Mouse (Mus musculus) stomach, embryonic 14.5 days (tissue): ENCODE measurements around the gene Rplp1. TPM values are rescaled to one million over a fixed set of nuclear protein-coding genes. Genes with fewer than 3 reads are reported as not detected.

Source experiments
- ATAC-seq: fragments of 200-750 bp; cut with Nextera tagmentation; 2 replicates; pipeline ENCODE4 v1.8.0; 2017; ENCODE audit warnings: low read depth, moderate TSS enrichment; ENCODE audit not compliant: insufficient number of reproducible peaks, insufficient read depth, low FRiP score
- H3K27ac ChIP-seq: fragments of 300-500 bp; sonication (generic); 2 replicates; pipeline ENCODE4 v1.5.1; 2014; ENCODE audit warnings: mild to moderate bottlenecking, low read length, moderate library complexity, mixed read lengths
- H3K27me3 ChIP-seq: fragments of 300-500 bp; sonication (generic); 2 replicates; pipeline ENCODE4 v1.6.1; 2014; ENCODE audit warnings: low read length, control low read depth, mixed read lengths; ENCODE audit not compliant: control insufficient read depth, insufficient read depth
- H3K36me3 ChIP-seq: fragments of 300-500 bp; sonication (generic); 2 replicates; pipeline ENCODE4 v1.6.1; 2014; ENCODE audit warnings: mild to moderate bottlenecking, control low read depth, low read length, moderate library complexity, mixed read lengths; ENCODE audit not compliant: control insufficient read depth, insufficient read depth
- H3K4me1 ChIP-seq: fragments of 300-500 bp; sonication (generic); 2 replicates; pipeline ENCODE4 v1.6.1; 2014; ENCODE audit warnings: low read length, control low read depth, mixed read lengths; ENCODE audit not compliant: control insufficient read depth, insufficient read depth
- H3K4me2 ChIP-seq: fragments of 300-500 bp; sonication (generic); replicated peaks from 2 replicates; pipeline ENCODE4 v1.6.1; 2014; ENCODE audit warnings: low read depth, low read length, control low read depth
- H3K4me3 ChIP-seq: fragments of 300-500 bp; sonication (generic); 2 replicates; pipeline ENCODE4 v1.5.1; 2014; ENCODE audit warnings: low read depth, low read length, control low read depth
- H3K9ac ChIP-seq: fragments of 300-500 bp; sonication (generic); replicated peaks from 2 replicates; pipeline ENCODE4 v1.6.1; 2014; ENCODE audit warnings: low read depth, mild to moderate bottlenecking, control low read depth, low read length, moderate library complexity, mixed read lengths
- H3K9me3 ChIP-seq: fragments of 300-500 bp; sonication (generic); 2 replicates; pipeline ENCODE4 v1.6.1; 2016; ENCODE audit warnings: low read depth, low read length, control low read depth; ENCODE audit not compliant: control insufficient read depth
- WGBS: fragments of 180-500 bp; shearing (Covaris S2); extraction: QIAGEN DNeasy Blood & Tissue Kit; methylation state at CpG from one replicate; pipeline ENCODE4 v1.1.7; 2014; 5-methylcytosine and 5-hydroxymethylcytosine counted together
- polyA plus RNA-seq: library from polyadenylated mRNA; unstranded; fragments of >200 nt; fragmentation: Nextera tagmentation; extraction: Ambion mirVana; gene quantifications from 2 replicates; pipeline ENCODE4 v1.2.1, GENCODE M21; 2014

Gene Rplp1
- polyA plus RNA-seq, 1 experiment from 2014 or later = 1,757 TPM

DNA sequence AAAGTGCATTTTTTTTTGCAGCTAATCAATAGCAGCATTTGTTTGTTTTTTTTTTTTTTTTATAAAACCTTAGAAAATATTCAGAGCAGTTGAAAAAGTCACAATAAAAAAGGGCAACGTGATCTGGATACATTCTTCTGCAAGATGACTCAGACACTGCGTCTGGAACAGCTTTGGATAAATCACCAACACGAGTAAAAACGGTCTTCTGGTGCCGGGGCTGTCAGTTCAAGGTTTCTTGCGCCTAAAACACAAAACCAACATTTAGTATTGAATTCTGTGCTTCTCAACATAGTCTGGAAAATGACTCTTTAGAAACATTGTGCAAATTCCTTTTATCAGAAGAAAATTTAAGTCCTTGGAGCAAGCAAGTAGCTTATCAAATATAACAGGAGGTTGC lies 3.1 kb upstream of the Rplp1 start:
- Histone ChIP-seq H3K4me2 (no peak overlapping the region), H3K4me1 (peaks cover 7% of the 10 kb centered on the region; the same call in 1 of the 2 replicates), H3K27me3 (no peaks in the 10 kb centered on the region), H3K9me3 (no peaks in the 10 kb centered on the region), H3K36me3 (peaks cover 51% of the 10 kb centered on the region), H3K4me3 (no peak overlapping the region), H3K9ac (no peak overlapping the region), H3K27ac (no peak overlapping the region)
- WGBS = 89% methylated on average over 6 of the region's 6 CpGs
- ATAC-seq = no peak

- WGBS = 90% methylated on average over 3 of the region's 3 CpGs
- ATAC-seq = no peak
- peaks cover 53% of the 10 kb centered on the region for H3K36me3 ChIP-seq
Measured at GRCm38 (mm10) chr9:61916986-61917385, 2.6 kb upstream of the Rplp1 start.

DNA sequence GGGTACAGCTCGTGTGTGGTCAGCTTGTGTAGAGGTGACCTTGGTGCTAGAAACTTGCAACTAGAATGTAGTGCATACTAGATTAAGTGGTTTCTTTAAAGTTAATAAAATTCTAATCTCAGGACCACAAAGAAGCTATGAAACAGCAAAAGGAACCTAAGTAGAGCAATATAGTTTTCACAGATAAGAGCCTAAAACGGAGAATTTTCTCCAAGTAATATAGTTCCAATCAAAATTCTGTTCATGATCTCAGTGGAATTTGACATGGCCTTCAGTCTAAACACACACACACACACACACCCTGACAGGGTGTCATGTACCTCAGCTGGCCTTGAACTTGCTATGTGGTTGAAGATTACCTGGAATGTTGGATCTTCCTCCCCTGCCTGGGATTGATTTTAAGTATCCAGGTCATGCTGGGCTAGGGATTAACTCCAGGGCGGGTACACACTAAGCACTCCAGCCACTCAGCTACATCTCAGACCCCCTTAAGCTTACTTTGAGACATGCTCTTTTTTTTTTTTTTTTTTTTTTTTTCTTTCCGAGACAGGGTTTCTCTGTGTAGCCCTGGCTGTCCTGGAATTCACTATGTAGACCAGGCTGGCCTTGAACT lies 1.2 kb upstream of the Rplp1 start:
- Histone ChIP-seq H3K27me3 (no peaks in the 10 kb centered on the region), H3K27ac (peak overlapping the region; percentile 91; the same call in 1 of the 2 replicates), H3K9me3 (no peaks in the 10 kb centered on the region), H3K36me3 (peaks cover 47% of the 10 kb centered on the region), H3K9ac (peak overlapping the region; percentile 46; the same call in 1 of the 2 replicates), H3K4me3 (peak overlapping the region; percentile 97), H3K4me1 (peaks cover 7% of the 10 kb centered on the region; the same call in 1 of the 2 replicates), H3K4me2 (peak overlapping the region; percentile 78)
- 38% methylated on average over 4 of the region's 4 CpGs for WGBS
- no peak for ATAC-seq

More at GRCm38 (mm10) chr9:61916986-61917385, 2.6 kb upstream of the Rplp1 start:
- H3K4me3 ChIP-seq = no peak overlapping the region
- H3K27me3 ChIP-seq = no peaks in the 10 kb centered on the region
- H3K27ac ChIP-seq = no peak overlapping the region
- H3K9ac ChIP-seq = no peak overlapping the region
- no peaks in the 10 kb centered on the region for H3K9me3 ChIP-seq
- H3K4me2 ChIP-seq = no peak overlapping the region
- peaks cover 7% of the 10 kb centered on the region; the same call in 1 of the 2 replicates for H3K4me1 ChIP-seq

GRCm38 (mm10) chr9:61914917-61915300 lies 567 bp upstream of the Rplp1 start:
- ATAC-seq = peak; percentile 5; the same call in 1 of the 2 replicates
- H3K9ac ChIP-seq = peak overlapping the region; percentile 46
- no peaks in the 10 kb centered on the region for H3K9me3 ChIP-seq
- H3K4me3 ChIP-seq = peak overlapping the region; percentile 97
- H3K27me3 ChIP-seq = no peaks in the 10 kb centered on the region
- peaks cover 44% of the 10 kb centered on the region for H3K36me3 ChIP-seq
- peak overlapping the region; percentile 91 for H3K27ac ChIP-seq
- WGBS = 1% methylated on average over 13 of the region's 13 CpGs
- H3K4me2 ChIP-seq = peak overlapping the region; percentile 78
- H3K4me1 ChIP-seq = peaks cover 7% of the 10 kb centered on the region; the same call in 1 of the 2 replicates

DNA sequence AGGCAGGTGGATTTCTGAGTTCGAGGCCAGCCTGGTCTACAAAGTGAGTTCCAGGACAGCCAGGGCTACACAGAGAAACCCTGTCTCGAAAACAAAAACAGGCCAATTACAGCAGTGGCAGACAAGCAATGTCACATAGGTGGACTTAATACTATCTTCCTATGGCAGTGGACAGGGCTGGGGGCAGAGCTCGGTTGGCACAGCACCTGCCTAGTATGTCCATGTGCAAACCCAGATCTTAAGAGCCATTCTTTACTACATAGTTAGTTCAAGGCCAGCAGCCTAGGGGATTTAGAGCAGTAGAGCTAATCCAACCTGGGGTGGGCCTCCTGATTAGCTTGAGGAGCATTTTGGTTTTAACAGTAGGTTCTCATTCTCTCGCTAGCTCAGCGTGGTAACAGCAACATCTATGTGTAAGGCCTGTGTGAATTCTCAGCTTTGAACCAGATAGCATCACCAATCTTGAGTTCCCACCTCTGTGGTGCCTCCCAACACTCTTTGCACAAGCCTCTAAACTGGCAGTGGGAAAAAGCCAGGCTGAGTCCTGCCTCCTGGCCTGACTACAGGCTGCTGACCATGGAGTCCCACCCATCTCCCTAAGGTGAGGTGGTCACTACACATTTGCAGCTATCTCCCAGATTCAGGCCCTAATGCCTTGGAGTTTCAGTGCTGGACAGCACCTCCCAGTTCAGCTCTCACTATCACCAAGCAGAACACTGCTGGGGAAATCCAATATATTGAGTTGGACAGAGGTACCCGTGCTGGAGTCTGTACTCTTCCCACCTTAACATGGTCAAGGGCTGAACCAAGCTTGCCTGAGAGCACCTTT lies 2.8 kb downstream of the Rplp1 start:
- H3K4me3 ChIP-seq = no peak overlapping the region
- H3K36me3 ChIP-seq = peaks cover 20% of the 10 kb centered on the region; the same call in 1 of the 2 replicates
- no peak overlapping the region for H3K4me2 ChIP-seq
- peaks cover 7% of the 10 kb centered on the region; the same call in 1 of the 2 replicates for H3K4me1 ChIP-seq
- no peak for ATAC-seq
- 61% methylated on average over 6 of the region's 6 CpGs for WGBS
- H3K27me3 ChIP-seq = no peaks in the 10 kb centered on the region
- H3K27ac ChIP-seq = no peak overlapping the region
- H3K9me3 ChIP-seq = no peaks in the 10 kb centered on the region
- H3K9ac ChIP-seq = no peak overlapping the region

GRCm38 (mm10) chr9:61910526-61911256 lies 3.7 kb downstream of the Rplp1 start:
- Histone ChIP-seq H3K27me3 (no peaks in the 10 kb centered on the region), H3K9me3 (no peaks in the 10 kb centered on the region), H3K36me3 (peaks cover 20% of the 10 kb centered on the region; the same call in 1 of the 2 replicates), H3K27ac (no peak overlapping the region), H3K4me3 (no peak overlapping the region), H3K4me1 (peaks cover 7% of the 10 kb centered on the region; the same call in 1 of the 2 replicates), H3K4me2 (no peak overlapping the region), H3K9ac (no peak overlapping the region)
- no peak for ATAC-seq
- WGBS = 41% methylated on average over 20 of the region's 20 CpGs

- H3K9me3 ChIP-seq = no peaks in the 10 kb centered on the region
- no peaks in the 10 kb centered on the region for H3K27me3 ChIP-seq
- ATAC-seq = no peak
- no peak overlapping the region for H3K4me2 ChIP-seq
- H3K4me3 ChIP-seq = no peak overlapping the region
- no peak overlapping the region for H3K27ac ChIP-seq
- no peak overlapping the region for H3K9ac ChIP-seq
- peaks cover 14% of the 10 kb centered on the region for H3K4me1 ChIP-seq
- WGBS = 73% methylated on average over 1 of the region's 1 CpGs
- H3K36me3 ChIP-seq = peaks cover 20% of the 10 kb centered on the region; the same call in 1 of the 2 replicates
Measured at GRCm38 (mm10) chr9:61909633-61910032, 4.7 kb downstream of the Rplp1 start.

- Histone ChIP-seq H3K27ac (no peak overlapping the region), H3K4me3 (no peak overlapping the region), H3K9ac (no peak overlapping the region), H3K27me3 (no peaks in the 10 kb centered on the region), H3K4me1 (peaks cover 20% of the 10 kb centered on the region), H3K36me3 (peaks cover 20% of the 10 kb centered on the region; the same call in 1 of the 2 replicates), H3K9me3 (no peaks in the 10 kb centered on the region), H3K4me2 (no peak overlapping the region)
- WGBS = 91% methylated on average over 11 of the region's 11 CpGs
- ATAC-seq = no peak
Measured at GRCm38 (mm10) chr9:61908832-61909407, 5.4 kb downstream of the Rplp1 start.
